Mouse (Mus musculus) neural tube, embryonic 15.5 days (tissue): Measurements from ENCODE around the gene Brms1l. TPM values are rescaled to one million over a fixed set of nuclear protein-coding genes. Genes with fewer than 3 reads are reported as not detected.

Experiments used
- ATAC-seq: fragments of 200-750 bp; cut with Nextera tagmentation; 2 replicates; pipeline ENCODE4 v1.8.0; 2017; ENCODE audit warnings: mild to moderate bottlenecking, moderate TSS enrichment, moderate library complexity; ENCODE audit not compliant: low FRiP score
- H3K27ac ChIP-seq: fragments of 300-500 bp; sonication (generic); replicated peaks from 2 replicates; pipeline ENCODE4 v1.5.1; 2015; ENCODE audit warnings: mild to moderate bottlenecking, inconsistent platforms
- H3K27me3 ChIP-seq: fragments of 300-500 bp; sonication (generic); replicated peaks from 2 replicates; pipeline ENCODE4 v1.6.1; 2015; ENCODE audit warnings: inconsistent platforms
- H3K36me3 ChIP-seq: fragments of 300-500 bp; sonication (generic); 2 replicates; pipeline ENCODE4 v1.6.1; 2015; ENCODE audit warnings: inconsistent platforms
- H3K4me1 ChIP-seq: fragments of 300-500 bp; sonication (generic); 2 replicates; pipeline ENCODE4 v1.6.1; 2015; ENCODE audit warnings: inconsistent platforms
- H3K4me2 ChIP-seq: fragments of 300-500 bp; sonication (generic); 2 replicates; pipeline ENCODE4 v1.6.1; 2015; ENCODE audit warnings: inconsistent platforms, mild to moderate bottlenecking, moderate library complexity
- H3K4me3 ChIP-seq: fragments of 300-500 bp; sonication (generic); replicated peaks from 2 replicates; pipeline ENCODE4 v1.5.1; 2015; ENCODE audit warnings: mild to moderate bottlenecking, inconsistent platforms
- H3K9ac ChIP-seq: fragments of 300-500 bp; sonication (generic); replicated peaks from 2 replicates; pipeline ENCODE4 v1.6.1; 2015; ENCODE audit warnings: mild to moderate bottlenecking, inconsistent platforms
- H3K9me3 ChIP-seq: fragments of 300-500 bp; sonication (generic); replicated peaks from 2 replicates; pipeline ENCODE4 v1.6.1; 2016; ENCODE audit warnings: inconsistent platforms
- WGBS: fragments of 180-500 bp; shearing (Covaris S2); methylation state at CpG from one replicate; pipeline ENCODE4 v1.1.7; 2015; ENCODE audit warnings: mixed read lengths; 5-methylcytosine and 5-hydroxymethylcytosine counted together
- microRNA-seq: library from miRNA; unstranded; fragments of <30 nt; microRNA quantifications from one replicate; pipeline ENCODE4, GENCODE M21; 2017
- polyA plus RNA-seq: library from polyadenylated mRNA; unstranded; fragments of >200 nt; fragmentation: Nextera tagmentation; extraction: Ambion mirVana; gene quantifications from 2 replicates; pipeline ENCODE4 v1.2.1, GENCODE M21; 2015

Brms1l gene
- polyA plus RNA-seq, 1 experiment from 2014 or later, result 53.9 TPM

DNA sequence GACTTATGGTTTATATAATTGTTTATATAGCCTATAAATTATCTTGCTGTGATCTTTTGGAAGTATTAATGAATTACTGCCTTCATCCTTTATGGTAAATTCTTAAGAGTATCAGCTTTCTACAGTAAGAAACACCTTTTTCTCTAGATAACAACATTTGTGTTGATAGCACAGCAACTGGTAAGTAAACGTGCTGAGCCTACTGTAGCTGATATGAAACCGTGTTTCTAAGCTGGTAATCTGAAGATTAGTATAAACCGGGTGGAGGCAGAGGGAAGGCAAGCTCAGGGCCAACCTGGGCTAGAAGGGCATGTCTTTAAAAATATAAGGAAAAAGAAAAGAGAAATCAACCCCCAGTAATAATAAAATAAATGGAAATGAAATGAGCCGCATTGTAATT lies 31.6 kb downstream of the Brms1l start:
- H3K36me3 ChIP-seq, result peaks cover 59% of the 10 kb centered on the region
- H3K4me2 ChIP-seq, result no peak overlapping the region
- H3K27ac ChIP-seq, result no peak overlapping the region
- ATAC-seq, result no peak
- no peaks in the 10 kb centered on the region for H3K4me1 ChIP-seq
- no peak overlapping the region for H3K9ac ChIP-seq
- no peaks in the 10 kb centered on the region for H3K27me3 ChIP-seq
- no peak overlapping the region for H3K4me3 ChIP-seq
- no peaks in the 10 kb centered on the region for H3K9me3 ChIP-seq
- 86% methylated on average over 4 of the region's 4 CpGs for WGBS

DNA sequence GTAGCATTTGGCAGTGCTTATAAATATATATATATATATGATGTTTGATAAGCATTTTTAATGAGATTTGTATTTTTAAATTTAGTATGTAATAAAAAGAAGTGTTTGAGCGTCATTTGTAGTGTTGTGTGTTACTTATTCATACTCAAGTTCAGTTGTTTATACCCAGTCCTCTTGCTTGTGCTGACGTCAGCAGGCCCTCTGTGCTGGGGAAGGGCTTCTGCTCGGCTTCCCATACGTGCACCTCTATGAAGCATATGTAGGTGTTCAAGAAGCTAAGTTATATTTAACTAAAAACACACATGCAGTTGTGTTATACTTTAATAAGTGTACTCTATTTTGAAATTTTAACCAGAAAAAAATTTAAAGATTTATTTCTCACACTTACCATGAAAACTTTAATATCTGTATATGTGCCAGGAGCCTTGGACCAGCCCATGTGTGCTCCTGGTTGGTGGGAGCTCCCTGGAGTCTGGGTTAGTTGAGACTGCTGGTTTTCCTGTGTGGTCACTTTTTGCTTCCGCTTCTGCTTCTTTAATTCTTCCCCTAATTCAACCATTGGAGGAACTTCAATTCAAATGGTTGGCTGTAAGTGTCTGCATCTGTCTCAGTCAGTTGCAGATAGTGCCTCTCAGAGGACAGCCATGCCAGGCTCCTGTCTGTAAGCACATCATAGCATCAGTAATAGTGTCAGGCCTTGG lies 33.6 kb downstream of the Brms1l start:
- no peaks in the 10 kb centered on the region for H3K9me3 ChIP-seq
- no peak for ATAC-seq
- WGBS, result 95% methylated on average over 5 of the region's 5 CpGs
- H3K4me3 ChIP-seq, result no peak overlapping the region
- H3K9ac ChIP-seq, result no peak overlapping the region
- H3K4me2 ChIP-seq, result no peak overlapping the region
- H3K36me3 ChIP-seq, result peaks cover 52% of the 10 kb centered on the region
- H3K27ac ChIP-seq, result no peak overlapping the region
- no peaks in the 10 kb centered on the region for H3K4me1 ChIP-seq
- H3K27me3 ChIP-seq, result no peaks in the 10 kb centered on the region

DNA sequence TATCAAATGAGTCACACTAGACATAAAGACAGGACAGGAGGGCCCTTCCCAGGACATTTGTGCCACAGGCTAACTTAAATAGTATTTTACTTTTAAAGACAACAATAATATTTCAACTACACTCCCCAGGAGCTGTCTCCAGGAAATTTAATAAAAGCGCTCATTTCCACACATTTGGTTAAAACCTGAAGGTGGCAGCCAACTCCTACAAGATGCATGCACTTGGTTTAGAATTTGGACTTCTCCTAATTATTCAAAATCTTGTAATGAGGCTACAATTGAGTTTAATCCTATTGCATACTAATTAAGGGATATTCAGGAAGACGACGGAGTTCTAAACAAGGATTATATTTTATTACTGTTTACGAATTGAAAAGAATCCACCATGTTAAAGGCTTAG lies 49.3 kb downstream of the Brms1l start:
- WGBS, result 62% methylated on average over 4 of the region's 4 CpGs
- H3K4me2 ChIP-seq, result no peak overlapping the region
- no peaks in the 10 kb centered on the region for H3K4me1 ChIP-seq
- H3K9me3 ChIP-seq, result no peaks in the 10 kb centered on the region
- no peak overlapping the region for H3K27ac ChIP-seq
- no peaks in the 10 kb centered on the region for H3K36me3 ChIP-seq
- no peak for ATAC-seq
- no peak overlapping the region for H3K9ac ChIP-seq
- no peak overlapping the region for H3K4me3 ChIP-seq
- H3K27me3 ChIP-seq, result no peaks in the 10 kb centered on the region

DNA sequence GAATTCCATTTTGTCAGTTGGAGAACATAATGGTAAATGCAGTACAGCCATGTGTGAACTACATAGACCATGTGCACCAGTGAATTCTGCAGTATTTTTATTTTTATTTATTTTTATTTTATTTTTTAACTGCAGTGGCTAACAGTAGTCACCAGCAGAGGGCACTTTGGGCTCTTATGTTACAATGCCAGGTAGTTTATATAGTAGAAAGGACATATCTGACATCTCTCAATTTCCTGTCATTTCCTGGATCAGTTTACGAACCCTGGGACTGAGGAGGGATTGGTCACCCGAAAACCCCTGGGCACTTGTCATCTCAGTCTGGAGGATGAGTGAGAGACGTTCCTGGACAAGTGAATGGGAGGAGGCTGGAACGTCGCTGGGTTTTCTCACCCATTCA lies 52.4 kb downstream of the Brms1l start:
- no peak overlapping the region; the same call in 1 of the 2 replicates for H3K4me3 ChIP-seq
- H3K4me1 ChIP-seq, result no peaks in the 10 kb centered on the region
- no peaks in the 10 kb centered on the region for H3K9me3 ChIP-seq
- H3K4me2 ChIP-seq, result peak overlapping the region; percentile 39
- no peaks in the 10 kb centered on the region for H3K27me3 ChIP-seq
- H3K9ac ChIP-seq, result no peak overlapping the region
- 41% methylated on average over 5 of the region's 5 CpGs for WGBS
- no peaks in the 10 kb centered on the region for H3K36me3 ChIP-seq
- no peak for ATAC-seq
- no peak overlapping the region for H3K27ac ChIP-seq

DNA sequence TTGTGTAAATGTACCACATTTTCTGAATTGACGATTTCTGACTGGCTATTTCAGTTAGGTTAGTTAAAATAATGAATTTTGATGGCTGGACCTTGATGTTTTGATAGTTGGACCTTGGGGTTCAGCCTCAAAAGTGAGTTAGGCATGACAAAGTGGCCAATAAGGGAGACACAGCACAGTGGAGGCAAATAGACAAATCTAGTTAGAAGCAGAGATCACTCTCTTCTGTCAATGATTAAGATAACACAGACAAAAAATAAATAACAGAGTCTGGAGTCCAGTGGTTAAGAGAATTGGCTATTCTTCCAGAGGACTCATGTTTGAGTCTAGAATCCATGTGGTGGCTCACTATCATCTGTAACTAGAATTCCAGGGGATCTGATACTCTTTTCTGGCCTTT lies 68.7 kb downstream of the Brms1l start:
- ATAC-seq, result no peak
- Histone ChIP-seq H3K4me3 (no peak overlapping the region), H3K9ac (no peak overlapping the region), H3K4me2 (no peak overlapping the region), H3K27ac (no peak overlapping the region), H3K9me3 (no peaks in the 10 kb centered on the region), H3K27me3 (no peaks in the 10 kb centered on the region), H3K36me3 (no peaks in the 10 kb centered on the region), H3K4me1 (no peaks in the 10 kb centered on the region)
- 88% methylated on average over 1 of the region's 1 CpGs for WGBS

DNA sequence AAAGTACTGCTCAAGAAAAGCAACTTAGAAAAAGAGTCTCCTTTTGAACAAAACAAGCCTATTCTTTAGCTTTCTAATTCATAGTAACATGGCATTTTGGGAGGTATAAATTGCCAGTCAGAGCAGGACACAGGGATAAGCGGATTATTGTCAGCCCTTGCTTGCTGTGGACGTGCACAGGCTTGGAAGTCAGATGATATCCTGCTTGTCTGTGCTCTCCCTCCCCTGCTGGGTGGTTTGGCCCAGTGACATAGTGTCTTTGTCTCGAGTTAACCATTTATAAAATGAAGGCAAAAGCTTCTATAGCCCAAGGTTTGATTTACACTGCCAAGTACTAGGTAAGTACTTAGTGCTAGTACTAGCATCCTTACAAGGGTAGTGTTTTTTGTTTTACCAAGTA lies 76.0 kb downstream of the Brms1l start:
- Histone ChIP-seq H3K27ac (no peak overlapping the region), H3K4me2 (no peak overlapping the region), H3K27me3 (no peaks in the 10 kb centered on the region), H3K4me1 (no peaks in the 10 kb centered on the region), H3K36me3 (no peaks in the 10 kb centered on the region), H3K9me3 (no peaks in the 10 kb centered on the region), H3K4me3 (no peak overlapping the region), H3K9ac (no peak overlapping the region)
- WGBS, result 26% methylated on average over 3 of the region's 3 CpGs
- no peak for ATAC-seq

DNA sequence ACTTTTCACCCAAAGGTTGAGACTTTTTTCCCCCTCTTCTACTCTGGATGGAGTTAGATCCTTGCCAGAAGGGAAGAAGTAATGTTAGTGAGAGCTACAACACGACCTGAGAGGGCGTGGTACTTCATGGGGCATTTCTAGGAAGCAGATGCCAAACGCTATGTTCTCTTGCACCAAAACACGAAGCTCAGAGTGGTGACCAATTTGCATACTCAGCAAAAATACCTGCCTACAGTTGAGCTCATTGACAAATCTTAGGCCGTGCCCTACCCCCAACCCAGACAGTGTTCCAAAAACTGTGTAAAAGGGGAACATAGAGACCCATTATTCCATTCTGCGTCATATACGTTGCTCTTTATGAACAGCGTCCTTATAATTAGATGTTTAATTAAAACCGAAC lies 77.1 kb downstream of the Brms1l start:
- H3K4me2 ChIP-seq, result no peak overlapping the region
- no peak overlapping the region for H3K9ac ChIP-seq
- no peak for ATAC-seq
- no peak overlapping the region for H3K27ac ChIP-seq
- WGBS, result 73% methylated on average over 9 of the region's 9 CpGs
- no peaks in the 10 kb centered on the region for H3K4me1 ChIP-seq
- H3K9me3 ChIP-seq, result no peaks in the 10 kb centered on the region
- no peak overlapping the region for H3K4me3 ChIP-seq
- H3K27me3 ChIP-seq, result no peaks in the 10 kb centered on the region
- no peaks in the 10 kb centered on the region for H3K36me3 ChIP-seq

DNA sequence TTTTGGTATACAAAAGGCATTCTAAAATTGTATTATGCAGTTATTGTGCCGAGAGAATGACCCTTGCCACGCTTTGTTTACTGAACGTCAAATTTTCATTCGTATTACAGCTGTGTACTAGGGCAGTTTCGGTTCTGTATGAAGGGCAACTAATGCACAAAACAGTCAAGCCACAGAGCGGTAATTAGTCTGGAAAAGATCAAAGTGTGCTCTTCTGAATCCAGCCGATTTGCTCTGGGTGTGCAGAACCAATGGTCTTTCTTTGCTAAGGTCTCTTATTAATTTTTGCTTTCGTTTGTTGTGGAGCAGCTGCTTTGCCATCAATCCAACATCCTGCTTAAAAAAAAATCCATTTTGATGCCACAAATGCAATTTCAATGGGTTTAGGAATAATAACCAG lies 80.1 kb downstream of the Brms1l start:
- no peak overlapping the region for H3K27ac ChIP-seq
- no peaks in the 10 kb centered on the region for H3K27me3 ChIP-seq
- WGBS, result 67% methylated on average over 8 of the region's 8 CpGs
- no peak overlapping the region for H3K9ac ChIP-seq
- H3K4me1 ChIP-seq, result no peaks in the 10 kb centered on the region
- no peak overlapping the region for H3K4me2 ChIP-seq
- ATAC-seq, result no peak
- no peaks in the 10 kb centered on the region for H3K36me3 ChIP-seq
- no peak overlapping the region for H3K4me3 ChIP-seq
- H3K9me3 ChIP-seq, result no peaks in the 10 kb centered on the region

DNA sequence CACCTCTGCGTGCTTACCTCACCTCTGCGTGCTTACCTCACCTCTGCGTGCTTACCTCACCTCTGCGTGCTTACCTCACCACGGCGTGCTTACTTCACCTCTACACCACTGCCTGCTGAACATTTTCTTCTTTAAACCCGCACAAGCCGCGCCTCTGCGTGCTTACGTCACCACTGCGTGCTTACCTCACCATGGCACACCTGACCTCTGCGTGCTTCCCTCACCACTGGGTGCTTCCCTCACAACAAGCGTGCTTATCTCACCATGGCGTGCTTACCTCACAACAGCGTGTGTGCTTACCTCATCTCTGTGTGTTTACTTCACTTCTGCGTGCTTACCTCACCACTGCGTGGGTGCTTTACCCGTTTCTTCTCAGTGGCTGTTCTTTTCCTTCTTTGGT lies 80.9 kb downstream of the Brms1l start:
- no peaks in the 10 kb centered on the region for H3K36me3 ChIP-seq
- no peak overlapping the region for H3K4me2 ChIP-seq
- no peaks in the 10 kb centered on the region for H3K4me1 ChIP-seq
- H3K27ac ChIP-seq, result no peak overlapping the region
- no peaks in the 10 kb centered on the region for H3K9me3 ChIP-seq
- H3K9ac ChIP-seq, result no peak overlapping the region
- ATAC-seq, result no peak
- H3K27me3 ChIP-seq, result no peaks in the 10 kb centered on the region
- 95% methylated on average over 19 of the region's 19 CpGs for WGBS
- no peak overlapping the region for H3K4me3 ChIP-seq

Small RNA genes lying within 50 kb of the gene (microRNA-seq; reads per million reads assigned to microRNA genes)
- 1.2 reads per million for gene Gm23394

Other genes starting within 250 kb of the Brms1l start
- gene Insm2, start 236.9 kb upstream of the Brms1l start, polyA plus RNA-seq, result 0.45 and 1.1 TPM in 2 replicates
- 23.5 and 25.4 TPM in 2 replicates for gene Ralgapa1, start 15.2 kb upstream of the Brms1l start, polyA plus RNA-seq